Mouse (Mus musculus): ENCODE measurements around the gene Osmr. TPM values are rescaled to one million over a fixed set of nuclear protein-coding genes. Genes with fewer than 3 reads are reported as not detected.

Osmr gene
- total and polyA plus RNA-seq, 3 experiments = not detected

- H3K4me2 ChIP-seq (ENCODE audit: insufficient read depth, low read depth, poor library complexity, severe bottlenecking) = no peak overlapping the region
- dilution Hi-C loops (cut with MboI; ENCODE audit: extremely low pct_ligation_motif_present, extremely low pct_unique_long_range_greater_than_20kb, low sequenced_read_pairs) = no loop called here
- H3K9ac ChIP-seq (ENCODE audit: insufficient read depth, low read depth) = no peak overlapping the region
These were observed 7.9 kb downstream of the Osmr start for GRCm38 (mm10) chr15:6866888-6867287.

GRCm38 (mm10) chr15:6862125-6862524, 12.6 kb downstream of the Osmr start:
- TF ChIP-seq ZMIZ1 (IDR thresholded peaks at IDR 0.05; ENCODE audit: low read depth, low read length) = no peak
- no peak overlapping the region for H3K27ac ChIP-seq (ENCODE audit: insufficient read depth, low read depth)
- dilution Hi-C loops (cut with MboI; ENCODE audit: extremely low pct_ligation_motif_present, extremely low pct_unique_long_range_greater_than_20kb, low sequenced_read_pairs) = no loop called here
- no peak for DNase-seq (ENCODE audit: extremely low read depth)
- no peaks in the 10 kb centered on the region for H3K36me3 ChIP-seq (replicated peaks in 1 of 2; ENCODE audit: control insufficient read depth in 1 of 2, insufficient read depth in 1 of 2, low read length in 1 of 2)
- no peak overlapping the region for H3K9ac ChIP-seq (ENCODE audit: insufficient read depth, low read depth)
- H3K79me2 ChIP-seq (replicated peaks; ENCODE audit: control insufficient read depth, extremely low read depth, insufficient read depth, poor library complexity, severe bottlenecking) = no peaks in the 10 kb centered on the region
- H3K4me2 ChIP-seq (ENCODE audit: insufficient read depth, low read depth, poor library complexity, severe bottlenecking) = no peak overlapping the region
- peaks cover 0 to 3% of the 10 kb centered on the region in 2 experiments; a peak in 1 of 4 replicates for H3K4me1 ChIP-seq (ENCODE audit: control insufficient read depth in 1 of 2, insufficient read depth in 2 of 2)
- H3K27me3 ChIP-seq (replicated peaks) = no peaks in the 10 kb centered on the region
- no peak overlapping the region for H3K4me3 ChIP-seq (replicated peaks in 1 of 3; ENCODE audit: low read depth in 2 of 3, low read length in 2 of 3, poor library complexity in 1 of 3)
- in situ Hi-C loops (cut with MboI; ENCODE audit: low pct_ligation_motif_present, low pct_unique_long_range_greater_than_20kb, low sequenced_read_pairs) = no loop called here
- H3K9me3 ChIP-seq (replicated peaks; ENCODE audit: low read length) = no peaks in the 10 kb centered on the region

More at GRCm38 (mm10) chr15:6866888-6867287, 7.9 kb downstream of the Osmr start:
- no peaks in the 10 kb centered on the region for H3K27me3 ChIP-seq (replicated peaks)
- H3K4me1 ChIP-seq (ENCODE audit: control insufficient read depth in 1 of 2, insufficient read depth in 2 of 2) = peaks cover 2 to 6% of the 10 kb centered on the region in 2 experiments; a peak in 2 of 4 replicates
- in situ Hi-C loops (cut with MboI; ENCODE audit: low pct_ligation_motif_present, low pct_unique_long_range_greater_than_20kb, low sequenced_read_pairs) = no loop called here
- H3K9me3 ChIP-seq (replicated peaks; ENCODE audit: low read length) = no peaks in the 10 kb centered on the region
- DNase-seq (ENCODE audit: extremely low read depth) = no peak
- no peak for TF ChIP-seq SIN3A (IDR thresholded peaks at IDR 0.05; ENCODE audit: low read length)
- TF ChIP-seq ZNF384 (IDR thresholded peaks at IDR 0.05; ENCODE audit: low read depth, low read length) = no peak
- no peak for TF ChIP-seq SMC3 (IDR thresholded peaks at IDR 0.05; ENCODE audit: low read depth, low read length)
- TF ChIP-seq TBP (conservative IDR thresholded peaks at IDR 0.05; ENCODE audit: low read depth, low read length) = no peak
- TF ChIP-seq MEF2A (IDR thresholded peaks at IDR 0.05; ENCODE audit: borderline replicate concordance, low read depth, low read length) = no peak
- no peak for TF ChIP-seq EP300 (IDR thresholded peaks at IDR 0.05; ENCODE audit: low read length)
- TF ChIP-seq RCOR1 (conservative IDR thresholded peaks at IDR 0.05; ENCODE audit: low read depth, low read length) = no peak
- no peak for TF ChIP-seq KAT2A (IDR thresholded peaks at IDR 0.05; ENCODE audit: insufficient replicate concordance, low read length)
- TF ChIP-seq CHD1 (IDR thresholded peaks at IDR 0.05; ENCODE audit: low read depth, low read length) = no peak
- TF ChIP-seq IRF4 (IDR thresholded peaks at IDR 0.05; ENCODE audit: low read depth, low read length) = no peak
- no peak for TF ChIP-seq ZC3H11A (IDR thresholded peaks at IDR 0.05; ENCODE audit: low read depth, low read length)
- TF ChIP-seq ELF1 (IDR thresholded peaks at IDR 0.05; ENCODE audit: low read depth, low read length) = no peak
- no peak for TF ChIP-seq MXI1 (IDR thresholded peaks at IDR 0.05; ENCODE audit: low read depth, low read length)
- no peak for TF ChIP-seq E2F4 (IDR thresholded peaks at IDR 0.05; ENCODE audit: insufficient replicate concordance, low read depth, low read length)
- no peak for TF ChIP-seq MYC (IDR thresholded peaks at IDR 0.05; ENCODE audit: low read depth, low read length)
- no peak for TF ChIP-seq ETS1 (conservative IDR thresholded peaks at IDR 0.05; ENCODE audit: low read depth, low read length)
- no peak for TF ChIP-seq TCF12 (IDR thresholded peaks at IDR 0.05; ENCODE audit: low read depth, low read length)
- TF ChIP-seq JUND (conservative IDR thresholded peaks at IDR 0.05; ENCODE audit: low read depth, low read length) = no peak
- no peak overlapping the region for H3K27ac ChIP-seq (ENCODE audit: insufficient read depth, low read depth)
- H3K79me2 ChIP-seq (replicated peaks; ENCODE audit: control insufficient read depth, extremely low read depth, insufficient read depth, poor library complexity, severe bottlenecking) = no peaks in the 10 kb centered on the region
- H3K4me3 ChIP-seq (replicated peaks in 1 of 3; ENCODE audit: low read depth in 2 of 3, low read length in 2 of 3, poor library complexity in 1 of 3) = no peak overlapping the region
- H3K36me3 ChIP-seq (replicated peaks in 1 of 2; ENCODE audit: control insufficient read depth in 1 of 2, insufficient read depth in 1 of 2, low read length in 1 of 2) = no peaks in the 10 kb centered on the region

Measured in CH12.LX (cell line).